Mouse (Mus musculus) forebrain, embryonic 16.5 days (tissue): ENCODE measurements at regions not wholly inside any gene's neighbourhood (a gene's known extent, or its start where the extent isn't known, plus 50 kb on each side); places are given as distances from the start of the nearest gene placed in this dataset.

ENCODE experiments used
- ATAC-seq: fragments of 200-750 bp; cut with Nextera tagmentation; 2 replicates; pipeline ENCODE4 v1.8.0; 2017; ENCODE audit warnings: mild to moderate bottlenecking, moderate library complexity
- H3K27ac ChIP-seq: fragments of 300-500 bp; sonication (generic); 2 replicates; pipeline ENCODE4 v1.5.1; 2014; ENCODE audit warnings: low read length, control low read depth
- H3K27me3 ChIP-seq: fragments of 300-500 bp; sonication (generic); replicated peaks from 2 replicates; pipeline ENCODE4 v1.6.1; 2014; ENCODE audit warnings: low read length; ENCODE audit not compliant: control insufficient read depth, insufficient read depth
- H3K36me3 ChIP-seq: fragments of 300-500 bp; sonication (generic); 2 replicates; pipeline ENCODE4 v1.6.1; 2014; ENCODE audit not compliant: control insufficient read depth, insufficient read depth
- H3K4me1 ChIP-seq: fragments of 300-500 bp; sonication (generic); replicated peaks from 2 replicates; pipeline ENCODE4 v1.6.1; 2014; ENCODE audit warnings: low read length; ENCODE audit not compliant: control insufficient read depth, insufficient read depth
- H3K4me2 ChIP-seq: fragments of 300-500 bp; sonication (generic); 2 replicates; pipeline ENCODE4 v1.6.1; 2014; ENCODE audit warnings: mild to moderate bottlenecking, low read length, control low read depth
- H3K4me3 ChIP-seq: fragments of 300-500 bp; sonication (generic); replicated peaks from 2 replicates; pipeline ENCODE4 v1.5.1; 2014; ENCODE audit warnings: mild to moderate bottlenecking, low read length, control low read depth
- H3K9ac ChIP-seq: fragments of 300-500 bp; sonication (generic); replicated peaks from 2 replicates; pipeline ENCODE4 v1.6.1; 2014; ENCODE audit warnings: low read depth, low read length, control low read depth
- H3K9me3 ChIP-seq: fragments of 300-500 bp; sonication (generic); 2 replicates; pipeline ENCODE4 v1.6.1; 2016; ENCODE audit warnings: low read length; ENCODE audit not compliant: control insufficient read depth
- WGBS: fragments of 180-500 bp; shearing (Covaris S2); extraction: QIAGEN DNeasy Blood & Tissue Kit; methylation state at CpG from one replicate; pipeline ENCODE4 v1.1.7; 2014; 5-methylcytosine and 5-hydroxymethylcytosine counted together

GRCm38 (mm10) chr4:67994796-67995283 is 959.4 kb downstream of the Brinp1 start:
- ATAC-seq: no peak
- 91% methylated on average over 7 of the region's 7 CpGs for WGBS
- no peaks in the 10 kb centered on the region for H3K9me3 ChIP-seq
- no peak overlapping the region for H3K4me3 ChIP-seq
- no peak overlapping the region for H3K9ac ChIP-seq
- no peak overlapping the region for H3K27ac ChIP-seq
- H3K36me3 ChIP-seq: no peaks in the 10 kb centered on the region
- no peaks in the 10 kb centered on the region for H3K27me3 ChIP-seq
- no peaks in the 10 kb centered on the region for H3K4me1 ChIP-seq
- H3K4me2 ChIP-seq: no peak overlapping the region

GRCm38 (mm10) chr4:67963456-67963855 is 990.7 kb downstream of the Brinp1 start:
- H3K9ac ChIP-seq: no peak overlapping the region
- H3K36me3 ChIP-seq: no peaks in the 10 kb centered on the region
- no peaks in the 10 kb centered on the region for H3K9me3 ChIP-seq
- no peak overlapping the region for H3K4me2 ChIP-seq
- no peak overlapping the region for H3K27ac ChIP-seq
- 89% methylated on average over 1 of the region's 1 CpGs for WGBS
- no peak for ATAC-seq
- no peak overlapping the region for H3K4me3 ChIP-seq
- H3K4me1 ChIP-seq: no peaks in the 10 kb centered on the region
- no peaks in the 10 kb centered on the region for H3K27me3 ChIP-seq

GRCm38 (mm10) chr4:67948000-67948399 is 1006.2 kb downstream of the Brinp1 start:
- no peaks in the 10 kb centered on the region for H3K36me3 ChIP-seq
- no peak overlapping the region for H3K4me2 ChIP-seq
- ATAC-seq: no peak
- no peaks in the 10 kb centered on the region for H3K9me3 ChIP-seq
- no peaks in the 10 kb centered on the region for H3K27me3 ChIP-seq
- H3K27ac ChIP-seq: no peak overlapping the region
- no peak overlapping the region for H3K4me3 ChIP-seq
- no peaks in the 10 kb centered on the region for H3K4me1 ChIP-seq
- H3K9ac ChIP-seq: no peak overlapping the region

DNA sequence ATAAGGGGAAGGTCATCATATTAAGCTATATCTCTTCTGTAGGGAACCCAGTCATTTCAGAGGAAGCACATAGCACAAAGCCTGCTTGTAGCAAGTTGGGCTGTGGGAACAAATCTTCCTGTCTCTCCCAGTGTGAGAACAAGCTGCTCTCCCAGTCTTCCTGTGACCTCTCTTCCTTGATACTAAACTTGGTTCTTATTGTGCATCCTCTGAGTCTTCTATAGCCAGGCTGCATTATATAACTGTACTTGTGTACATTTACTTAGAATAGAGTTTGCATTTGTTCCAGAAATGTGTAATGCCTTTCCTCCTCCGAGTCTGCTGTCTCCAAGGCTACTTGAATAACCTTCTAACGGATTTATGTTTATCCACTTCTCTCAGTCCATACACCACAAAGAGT is 1021.7 kb downstream of the Brinp1 start:
- Histone ChIP-seq H3K27ac (no peak overlapping the region), H3K9me3 (no peaks in the 10 kb centered on the region), H3K27me3 (no peaks in the 10 kb centered on the region), H3K4me2 (no peak overlapping the region), H3K4me3 (no peak overlapping the region), H3K4me1 (no peaks in the 10 kb centered on the region), H3K36me3 (no peaks in the 10 kb centered on the region), H3K9ac (no peak overlapping the region)
- 63% methylated on average over 2 of the region's 2 CpGs for WGBS
- no peak for ATAC-seq

- no peaks in the 10 kb centered on the region for H3K4me1 ChIP-seq
- no peaks in the 10 kb centered on the region for H3K9me3 ChIP-seq
- no peaks in the 10 kb centered on the region for H3K36me3 ChIP-seq
- no peak overlapping the region for H3K4me2 ChIP-seq
- WGBS: 78% methylated on average over 1 of the region's 1 CpGs
- no peaks in the 10 kb centered on the region for H3K27me3 ChIP-seq
- no peak overlapping the region for H3K4me3 ChIP-seq
- no peak overlapping the region for H3K27ac ChIP-seq
- H3K9ac ChIP-seq: no peak overlapping the region
- no peak for ATAC-seq
These were observed 1055.1 kb downstream of the Brinp1 start for GRCm38 (mm10) chr4:67899109-67899508.

DNA sequence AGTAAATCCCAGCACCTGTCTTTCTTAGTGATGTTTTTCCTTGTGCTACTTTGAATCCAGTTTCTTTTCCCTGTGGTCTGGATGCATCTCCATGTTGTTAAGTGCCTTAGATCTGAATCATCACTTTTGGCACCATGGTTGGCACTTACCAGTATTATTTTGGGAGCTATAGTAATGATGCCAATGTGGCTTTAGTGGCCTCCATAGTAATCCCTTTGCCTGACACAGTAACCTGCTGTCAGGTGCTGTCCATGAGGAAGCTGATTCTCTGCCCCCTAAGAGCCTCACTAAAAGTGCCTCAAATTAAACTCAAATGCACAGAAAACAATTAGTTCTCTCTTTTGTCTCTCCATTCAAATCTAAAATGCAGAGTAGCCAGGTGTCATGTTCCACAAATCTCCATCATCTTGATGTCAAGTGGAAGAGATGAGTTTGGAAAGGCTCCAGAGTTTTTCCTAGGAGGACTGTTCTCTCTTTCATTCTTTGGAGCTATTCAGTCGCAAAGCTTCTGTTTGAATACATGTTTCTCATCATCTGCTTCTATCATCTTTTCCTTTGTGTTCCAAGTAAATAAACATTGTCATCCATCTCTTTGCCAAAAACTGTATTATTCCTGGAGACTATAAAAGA is 1062.1 kb downstream of the Brinp1 start:
- Histone ChIP-seq H3K4me3 (no peak overlapping the region), H3K27ac (no peak overlapping the region), H3K36me3 (no peaks in the 10 kb centered on the region), H3K27me3 (no peaks in the 10 kb centered on the region), H3K4me2 (no peak overlapping the region), H3K4me1 (no peaks in the 10 kb centered on the region), H3K9ac (no peak overlapping the region), H3K9me3 (no peaks in the 10 kb centered on the region)
- ATAC-seq: no peak
- WGBS: 63% methylated on average over 1 of the region's 1 CpGs

DNA sequence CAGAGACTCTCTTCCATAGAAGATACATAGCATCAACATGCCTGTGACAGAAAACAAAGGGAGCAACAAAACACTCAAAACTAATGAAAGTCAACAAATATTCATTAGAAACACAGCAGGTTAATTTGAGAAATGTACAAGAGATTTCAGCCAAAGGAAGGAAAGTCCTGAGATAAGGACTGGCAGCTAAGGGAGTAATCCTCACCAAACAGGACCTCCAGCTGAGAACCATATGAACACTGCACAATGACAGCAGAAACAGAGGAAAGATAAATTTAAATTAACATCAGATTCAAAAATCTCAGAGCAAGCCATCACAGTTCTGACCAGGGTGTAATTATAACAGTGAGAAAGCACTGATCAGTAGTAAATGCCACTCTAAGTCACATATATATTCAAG is 1060.6 kb downstream of the Tlr4 start:
- Histone ChIP-seq H3K27ac (no peak overlapping the region), H3K4me3 (no peak overlapping the region), H3K36me3 (no peaks in the 10 kb centered on the region), H3K27me3 (no peaks in the 10 kb centered on the region), H3K4me1 (no peaks in the 10 kb centered on the region), H3K9ac (no peak overlapping the region), H3K4me2 (no peak overlapping the region), H3K9me3 (no peaks in the 10 kb centered on the region)
- ATAC-seq: no peak

GRCm38 (mm10) chr4:67885204-67885603 is 1057.8 kb downstream of the Tlr4 start:
- Histone ChIP-seq H3K27me3 (no peaks in the 10 kb centered on the region), H3K9ac (no peak overlapping the region), H3K9me3 (no peaks in the 10 kb centered on the region), H3K27ac (no peak overlapping the region), H3K4me1 (no peaks in the 10 kb centered on the region), H3K4me2 (no peak overlapping the region), H3K4me3 (no peak overlapping the region), H3K36me3 (no peaks in the 10 kb centered on the region)
- ATAC-seq: no peak

- 47% methylated on average over 2 of the region's 2 CpGs for WGBS
- no peak overlapping the region for H3K4me2 ChIP-seq
- H3K27me3 ChIP-seq: no peaks in the 10 kb centered on the region
- H3K9me3 ChIP-seq: no peaks in the 10 kb centered on the region
- no peak for ATAC-seq
- H3K4me1 ChIP-seq: no peaks in the 10 kb centered on the region
- H3K9ac ChIP-seq: no peak overlapping the region
- H3K27ac ChIP-seq: no peak overlapping the region
- H3K36me3 ChIP-seq: no peaks in the 10 kb centered on the region
- H3K4me3 ChIP-seq: no peak overlapping the region
These were observed 1034.8 kb downstream of the Tlr4 start for GRCm38 (mm10) chr4:67862218-67862617.

DNA sequence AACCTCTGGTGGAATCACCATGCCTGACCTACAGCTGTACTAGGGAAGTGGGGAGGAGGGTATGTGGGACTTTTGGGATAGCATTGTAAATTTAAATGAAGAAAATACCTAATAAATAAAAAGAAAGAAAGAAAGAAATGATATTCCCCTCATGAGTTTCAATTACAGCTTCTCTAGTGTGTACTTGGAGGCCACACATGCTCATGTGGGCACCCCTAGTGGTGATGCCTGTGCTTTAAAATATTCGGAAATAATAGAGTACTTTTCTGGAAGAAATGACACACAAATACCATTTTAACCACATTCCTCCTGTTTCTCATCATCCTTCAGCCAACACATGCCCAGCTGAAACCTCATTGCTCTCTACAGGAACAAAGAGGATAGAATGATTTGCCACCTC is 1034.4 kb downstream of the Tlr4 start:
- Histone ChIP-seq H3K36me3 (no peaks in the 10 kb centered on the region), H3K4me3 (no peak overlapping the region), H3K4me2 (no peak overlapping the region), H3K4me1 (no peaks in the 10 kb centered on the region), H3K27ac (no peak overlapping the region), H3K27me3 (no peaks in the 10 kb centered on the region), H3K9me3 (no peaks in the 10 kb centered on the region), H3K9ac (no peak overlapping the region)
- ATAC-seq: no peak
- WGBS: 93% methylated on average over 1 of the region's 1 CpGs
